Mouse (Mus musculus) embryonic facial prominence, embryonic 10.5 days (tissue): ENCODE measurements around the gene Ranbp1. TPM values are rescaled to one million over a fixed set of nuclear protein-coding genes. Genes with fewer than 3 reads are reported as not detected.
A peak's percentile ranks its signal among the peaks of the same experiment; 100 is the strongest.

Experiments used
- DNase-seq: peaks from one replicate; pipeline ENCODE4 v3.0.0-alpha.2; 2017; ENCODE audit warnings: low spot score
- H3K27ac ChIP-seq: fragments of 300-500 bp; sonication (generic); replicated peaks from 2 replicates; pipeline ENCODE4 v1.5.1; 2016; ENCODE audit warnings: mild to moderate bottlenecking
- H3K27me3 ChIP-seq: fragments of 300-500 bp; sonication (generic); replicated peaks from 2 replicates; pipeline ENCODE4 v1.6.1; 2016; ENCODE audit warnings: low read depth, mild to moderate bottlenecking; ENCODE audit not compliant: poor library complexity, severe bottlenecking
- H3K36me3 ChIP-seq: fragments of 300-500 bp; sonication (generic); replicated peaks from 2 replicates; pipeline ENCODE4 v1.6.1; 2016; ENCODE audit warnings: mild to moderate bottlenecking, moderate library complexity
- H3K4me1 ChIP-seq: fragments of 300-500 bp; sonication (generic); 2 replicates; pipeline ENCODE4 v1.6.1; 2016
- H3K4me3 ChIP-seq: fragments of 300-500 bp; sonication (generic); 2 replicates; pipeline ENCODE4 v1.5.1; 2016; ENCODE audit warnings: mild to moderate bottlenecking, moderate library complexity
- H3K9me3 ChIP-seq: fragments of 300-500 bp; sonication (generic); 2 replicates; pipeline ENCODE4 v1.6.1; 2016; ENCODE audit warnings: mild to moderate bottlenecking
- WGBS: fragments of 180-500 bp; shearing (Covaris S2); methylation state at CpG from one replicate; pipeline ENCODE4 v1.1.7; 2016; 5-methylcytosine and 5-hydroxymethylcytosine counted together
- microRNA counts: library from miRNA; unstranded; fragments of <30 nt; microRNA quantifications from one replicate; lab custom pipeline; 2017
- microRNA-seq: library from miRNA; unstranded; fragments of <30 nt; microRNA quantifications from one replicate; pipeline ENCODE4, GENCODE M21; 2017
- polyA plus RNA-seq: library from polyadenylated mRNA; unstranded; fragments of >200 nt; fragmentation: Nextera tagmentation; extraction: Ambion mirVana; gene quantifications from 2 replicates; pipeline ENCODE4 v1.2.1, GENCODE M21; 2016

Gene Ranbp1
- polyA plus RNA-seq, 1 experiment from 2014 or later, result 1,276 TPM

DNA sequence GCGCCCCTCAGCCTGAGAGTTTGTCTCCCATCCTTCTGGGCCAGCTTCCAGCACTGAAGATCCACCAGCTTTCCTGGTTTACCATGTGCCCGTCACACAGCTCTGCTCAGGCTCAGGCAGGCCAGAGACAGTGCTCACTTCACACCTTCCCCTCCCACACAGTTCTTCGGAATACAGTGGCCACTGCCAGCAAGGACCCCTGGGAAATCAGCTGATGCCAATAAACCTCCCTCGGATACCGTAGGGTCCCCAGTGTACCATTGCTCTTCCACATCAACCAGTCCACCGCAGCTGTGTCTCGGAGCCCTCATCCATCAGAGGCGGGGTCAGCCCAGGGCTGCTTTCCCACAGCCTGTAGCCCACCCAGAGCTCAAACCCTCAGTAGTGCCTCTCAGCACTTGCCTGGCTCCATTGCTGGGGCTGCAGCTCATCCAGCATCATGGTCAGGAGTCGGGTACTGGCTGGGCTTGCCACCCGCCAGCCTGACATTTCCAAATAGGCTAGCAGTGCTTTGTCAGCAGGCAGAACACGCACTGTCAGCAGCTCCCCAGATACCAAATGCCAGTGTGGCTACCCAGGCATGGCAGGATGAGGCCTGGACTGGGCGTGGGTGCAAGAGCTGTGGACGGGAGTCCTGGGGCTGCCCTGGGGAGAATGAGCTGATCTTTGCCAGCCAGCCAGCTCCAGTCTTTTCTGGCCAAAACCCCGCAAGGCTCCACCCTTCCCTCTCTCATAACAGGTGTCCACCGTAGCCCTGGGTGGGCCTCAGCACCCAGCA lies 54.1 kb downstream of the Ranbp1 start:
- no peak for DNase-seq
- no peaks in the 10 kb centered on the region; the same call in 1 of the 2 replicates for H3K27me3 ChIP-seq
- peaks cover 17% of the 10 kb centered on the region for H3K4me1 ChIP-seq

DNA sequence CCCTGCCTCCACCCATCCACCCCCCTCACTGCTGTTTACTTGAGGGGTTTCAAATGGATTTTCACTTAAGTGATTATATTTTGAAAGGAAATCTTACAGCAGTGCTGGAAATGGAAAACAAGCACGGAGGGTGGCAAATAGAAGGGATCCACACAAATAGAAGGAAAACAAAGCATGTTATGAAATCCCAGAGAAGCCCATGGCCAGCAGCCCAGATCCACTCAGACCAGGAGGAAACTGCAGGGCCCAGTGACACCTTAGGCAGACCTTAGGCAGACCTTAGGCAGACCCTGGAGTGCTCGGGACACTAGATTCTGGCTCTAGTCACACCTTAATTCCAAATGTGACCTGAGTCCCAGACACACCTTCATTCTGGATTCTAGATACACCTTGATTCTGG lies 57.5 kb downstream of the Ranbp1 start:
- Histone ChIP-seq H3K27ac (no peak overlapping the region), H3K27me3 (no peaks in the 10 kb centered on the region), H3K9me3 (no peaks in the 10 kb centered on the region), H3K4me3 (no peak overlapping the region), H3K4me1 (peaks cover 9% of the 10 kb centered on the region), H3K36me3 (no peaks in the 10 kb centered on the region)
- 84% methylated on average over 2 of the region's 2 CpGs for WGBS
- no peak for DNase-seq

More for the DNA sequence above, 54.1 kb downstream of the Ranbp1 start:
- Histone ChIP-seq H3K27ac (no peak overlapping the region), H3K4me3 (no peak overlapping the region), H3K36me3 (no peaks in the 10 kb centered on the region), H3K9me3 (no peaks in the 10 kb centered on the region)
- WGBS, result 80% methylated on average over 15 of the region's 15 CpGs

MicroRNAs encoded within 50 kb of the gene (microRNA counts, 519-probe panel; counts per million panel counts)
- 188 counts per million, percentile 57 among the panel's probes with 10 or more counts for microRNA mmu-miR-1306 (lab: Ali Mortazavi, UCI)

Small RNAs within 50 kb of the gene (microRNA-seq; reads per million reads assigned to microRNA genes)
- gene Gm24572 (22.9 reads per million, percentile 31 among the genes with 10 or more reads in this experiment), gene Mir1306 (359 reads per million, percentile 64 among the genes with 10 or more reads in this experiment)

Other genes starting within 250 kb of the Ranbp1 start
- 151 and 165 TPM in 2 replicates for gene Dgcr6, start 195.9 kb downstream of the Ranbp1 start, polyA plus RNA-seq
- 16.2 and 16.9 TPM in 2 replicates for gene Prodh, start 158.5 kb downstream of the Ranbp1 start, polyA plus RNA-seq
- 0.87 and 1.4 TPM in 2 replicates for gene Rtn4r, start 121.1 kb downstream of the Ranbp1 start, polyA plus RNA-seq
- gene Ccdc188, start 30.9 kb downstream of the Ranbp1 start, polyA plus RNA-seq, result not detected in 2 replicates
- gene Zdhhc8, start 13.6 kb downstream of the Ranbp1 start, polyA plus RNA-seq, result 15.5 and 17.9 TPM in 2 replicates
- gene Trmt2a, start 53 bp downstream of the Ranbp1 start, polyA plus RNA-seq, result 116 and 120 TPM in 2 replicates
- 6.6 TPM in 1 of 2 replicates, not detected in the other for gene Gm49776, start 9.6 kb upstream of the Ranbp1 start, polyA plus RNA-seq
- 47.3 and 50.9 TPM in 2 replicates for gene Dgcr8, start 40.5 kb upstream of the Ranbp1 start, polyA plus RNA-seq
- 29.1 and 31.5 TPM in 2 replicates for gene Tango2, start 99.4 kb upstream of the Ranbp1 start, polyA plus RNA-seq
- gene Arvcf, start 99.5 kb upstream of the Ranbp1 start, polyA plus RNA-seq, result 65.8 and 71.2 TPM in 2 replicates
- 27.9 and 32.3 TPM in 2 replicates for gene Txnrd2, start 177.7 kb upstream of the Ranbp1 start, polyA plus RNA-seq
- gene Comt, start 178.1 kb upstream of the Ranbp1 start, polyA plus RNA-seq, result 56.2 and 58.4 TPM in 2 replicates
- 17.9 and 19.1 TPM in 2 replicates for gene Gnb1l, start 250.0 kb upstream of the Ranbp1 start, polyA plus RNA-seq